ENCODE assay signal across 14 mouse cellular contexts in genomic region chr17:17843534-17844261, GRCm38 (mm10). TPM values are rescaled to one million over a fixed set of nuclear protein-coding genes. Genes with fewer than 3 reads are reported as not detected.
A peak's percentile ranks its signal among the peaks of the same experiment; 100 is the strongest.
DNase-seq lines count a peak whose midpoint lies in the region; ATAC-seq and TF ChIP-seq lines count a peak whose summit lies in the region.
"Had no signal": no experiment of that assay in that cellular context is flagged by ENCODE, and none has a peak within 500 bp of the region (broad histone marks: within the 10 kb centered on the region; RNA-seq: fewer than 3 reads in every experiment).

No protein-coding gene starts in this region.

- DNase-seq in kidney, postnatal 14 days = no peak
- DNase-seq in layer of hippocampus, postnatal 10 days (ENCODE audit: low spot score in 2 of 2) = no peak
- no peak for DNase-seq in cerebellum, adult 9-11 months
- no peak for DNase-seq in left cerebral cortex, adult 8-10 months (ENCODE audit: low spot score in 2 of 2)
- DNase-seq: embryo, embryonic 11 days; spleen, adult 18-20 months had no signal

- H3K4me3 ChIP-seq in kidney, embryonic 14.5 days (ENCODE audit: low read length) = no peak overlapping the region
- H3K4me3 ChIP-seq in ES-Bruce4 (ENCODE audit: low read depth, low read length) = peak overlapping the region; percentile 31
- no peak overlapping the region for H3K4me3 ChIP-seq in forebrain, embryonic 13.5 days
- no peak overlapping the region for H3K4me3 ChIP-seq in midbrain, embryonic 12.5 days
- H3K4me3 ChIP-seq: heart, embryonic 10.5 days had no signal

- peaks cover 32% of the 10 kb centered on the region for H3K36me3 ChIP-seq in kidney, embryonic 14.5 days (ENCODE audit: control insufficient read depth, insufficient read depth, low read length)
- 0 out of 2 replicates have a peak, but pooled peaks cover 2% of the 10 kb centered on the region for H3K36me3 ChIP-seq in ES-Bruce4 (ENCODE audit: control insufficient read depth, insufficient read depth, low read length, poor library complexity, severe bottlenecking)
- H3K36me3 ChIP-seq in forebrain, embryonic 13.5 days (ENCODE audit: poor library complexity, severe bottlenecking) = peaks cover 27% of the 10 kb centered on the region
- peaks cover 25% of the 10 kb centered on the region for H3K36me3 ChIP-seq in midbrain, embryonic 12.5 days

- no peak for TF ChIP-seq POLR2A in ES-Bruce4 (IDR thresholded peaks at IDR 0.05; ENCODE audit: insufficient read depth, low read length)

- ATAC-seq in kidney, embryonic 14.5 days (ENCODE audit: low FRiP score, low TSS enrichment) = peak; percentile 53
- peak; percentile 50 for ATAC-seq in forebrain, embryonic 13.5 days
- peak; percentile 47 for ATAC-seq in midbrain, embryonic 12.5 days (ENCODE audit: low FRiP score, low read depth)

- TF ChIP-seq CTCF in ES-Bruce4 (IDR thresholded peaks at IDR 0.05; ENCODE audit: low read depth, low read length) = no peak

- H3K27ac ChIP-seq in kidney, embryonic 14.5 days (ENCODE audit: low read depth, low read length) = no peak overlapping the region
- H3K27ac ChIP-seq in ES-Bruce4 (ENCODE audit: insufficient read depth, low read length) = no peak overlapping the region
- H3K27ac ChIP-seq in forebrain, embryonic 13.5 days = no peak overlapping the region
- H3K27ac ChIP-seq in midbrain, embryonic 12.5 days (replicated peaks) = no peak overlapping the region
- H3K27ac ChIP-seq: heart, embryonic 10.5 days had no signal

- H3K27me3 ChIP-seq in kidney, embryonic 14.5 days (ENCODE audit: control insufficient read depth, insufficient read depth, low read length) = no peaks in the 10 kb centered on the region
- H3K27me3 ChIP-seq in ES-Bruce4 (ENCODE audit: control insufficient read depth, insufficient read depth, low read length, poor library complexity, severe bottlenecking) = no peaks in the 10 kb centered on the region; the same call in 1 of the 2 replicates
- no peaks in the 10 kb centered on the region for H3K27me3 ChIP-seq in forebrain, embryonic 13.5 days
- peaks cover 4% of the 10 kb centered on the region; the same call in 1 of the 2 replicates for H3K27me3 ChIP-seq in midbrain, embryonic 12.5 days

- no peak overlapping the region; the same call in 1 of the 2 replicates for H3K9ac ChIP-seq in kidney, embryonic 14.5 days (ENCODE audit: low read depth, low read length)
- H3K9ac ChIP-seq in ES-Bruce4 (ENCODE audit: low read depth, poor library complexity, severe bottlenecking) = no peak overlapping the region
- no peak overlapping the region for H3K9ac ChIP-seq in forebrain, embryonic 13.5 days
- H3K9ac ChIP-seq in midbrain, embryonic 12.5 days (replicated peaks) = no peak overlapping the region

- no peaks in the 10 kb centered on the region for H3K4me1 ChIP-seq in kidney, embryonic 14.5 days (ENCODE audit: control insufficient read depth, insufficient read depth, low read length)
- no peaks in the 10 kb centered on the region for H3K4me1 ChIP-seq in ES-Bruce4 (ENCODE audit: control insufficient read depth, insufficient read depth, low read length)
- peaks cover 4% of the 10 kb centered on the region for H3K4me1 ChIP-seq in forebrain, embryonic 13.5 days
- H3K4me1 ChIP-seq in midbrain, embryonic 12.5 days = peaks cover 7% of the 10 kb centered on the region
- H3K4me1 ChIP-seq: heart, embryonic 10.5 days had no signal

- 80% methylated on average over 27 of the region's 27 CpGs for WGBS in kidney, embryonic 14.5 days
- 76% methylated on average over 27 of the region's 27 CpGs for WGBS in forebrain, embryonic 13.5 days
- 79% methylated on average over 27 of the region's 27 CpGs for WGBS in midbrain, embryonic 12.5 days

- H3K9me3 ChIP-seq in kidney, embryonic 14.5 days (ENCODE audit: control insufficient read depth, low read length) = no peaks in the 10 kb centered on the region
- H3K9me3 ChIP-seq in ES-Bruce4 (replicated peaks; ENCODE audit: control insufficient read depth, insufficient read depth, low read length, poor library complexity, severe bottlenecking) = no peaks in the 10 kb centered on the region
- no peaks in the 10 kb centered on the region for H3K9me3 ChIP-seq in forebrain, embryonic 13.5 days (replicated peaks)
- no peaks in the 10 kb centered on the region for H3K9me3 ChIP-seq in midbrain, embryonic 12.5 days
- H3K9me3 ChIP-seq: G1E; heart, embryonic 10.5 days had no signal

- H3K4me2 ChIP-seq in kidney, embryonic 14.5 days (replicated peaks; ENCODE audit: low read depth, low read length) = no peak overlapping the region
- no peak overlapping the region for H3K4me2 ChIP-seq in forebrain, embryonic 13.5 days
- no peak overlapping the region for H3K4me2 ChIP-seq in midbrain, embryonic 12.5 days (replicated peaks)

- TF ChIP-seq EP300 in ES-Bruce4 (IDR thresholded peaks at IDR 0.05; ENCODE audit: insufficient read depth, low read depth, low read length) = no peak

RNA-seq across cellular contexts. Expression of gene Has1, which starts 11.3 kb away (rescaled TPM):
- polyA plus RNA-seq in kidney, embryonic 14.5 days (2014; fragmentation: Nextera tagmentation; extraction: Ambion mirVana) = 1.1 and 1.6 TPM in 2 replicates
- polyA plus RNA-seq in ES-Bruce4 (2011; ENCODE audit: insufficient read depth, insufficient read length, low read depth, missing spikeins) = not detected in 2 replicates
- 0.65 and 0.77 TPM in 2 replicates for polyA plus RNA-seq in forebrain, embryonic 13.5 days (2015; fragmentation: Nextera tagmentation; extraction: Ambion mirVana)
- 1.1 and 1.2 TPM in 2 replicates for polyA plus RNA-seq in midbrain, embryonic 12.5 days (2016; fragmentation: Nextera tagmentation; extraction: Ambion mirVana)
- total RNA-seq in layer of hippocampus, postnatal 10 days (2021) = under 1 TPM; 0.20 to 0.34 TPM
- 1 to 10 TPM in 2 of 4 experiments, under 1 TPM in 2; 0.74 to 1.6 (median 1.00) TPM for total RNA-seq in left cerebral cortex, adult 8-10 months (2022)
- polyA plus RNA-seq: G1E had no signal

RNA-seq across cellular contexts. Expression of gene Spaca6, which starts 16.7 kb away (rescaled TPM):
- polyA plus RNA-seq in kidney, embryonic 14.5 days (2014; fragmentation: Nextera tagmentation; extraction: Ambion mirVana) = 22.9 and 32.8 TPM in 2 replicates
- 81.0 and 82.4 TPM in 2 replicates for polyA plus RNA-seq in ES-Bruce4 (2011; ENCODE audit: insufficient read depth, insufficient read length, low read depth, missing spikeins)
- polyA plus RNA-seq in forebrain, embryonic 13.5 days (2015; fragmentation: Nextera tagmentation; extraction: Ambion mirVana) = 34.7 and 36.9 TPM in 2 replicates
- polyA plus RNA-seq in midbrain, embryonic 12.5 days (2016; fragmentation: Nextera tagmentation; extraction: Ambion mirVana) = 48.0 and 48.4 TPM in 2 replicates
- 100 to 1,000 TPM in 1 of 2 experiments, 10 to 100 TPM in 1; 79.2 to 100 TPM for total RNA-seq in layer of hippocampus, postnatal 10 days (2021)
- 10 to 100 TPM; 70.6 to 89.4 (median 76.6) TPM for total RNA-seq in left cerebral cortex, adult 8-10 months (2022)

RNA-seq across cellular contexts. Expression of gene Fpr1, which starts 40.0 kb away (rescaled TPM):
- polyA plus RNA-seq in kidney, embryonic 14.5 days (2014; fragmentation: Nextera tagmentation; extraction: Ambion mirVana) = 0.16 TPM in 1 of 2 replicates, not detected in the other
- not detected in 2 replicates for polyA plus RNA-seq in ES-Bruce4 (2011; ENCODE audit: insufficient read depth, insufficient read length, low read depth, missing spikeins)
- polyA plus RNA-seq in forebrain, embryonic 13.5 days (2015; fragmentation: Nextera tagmentation; extraction: Ambion mirVana) = not detected in 2 replicates
- not detected in 2 replicates for polyA plus RNA-seq in midbrain, embryonic 12.5 days (2016; fragmentation: Nextera tagmentation; extraction: Ambion mirVana)
- total RNA-seq in layer of hippocampus, postnatal 10 days (2021) = not detected
- not detected for total RNA-seq in left cerebral cortex, adult 8-10 months (2022)
- total RNA-seq: left cerebral cortex, adult 18-20 months had no signal
- polyA plus RNA-seq: G1E had no signal

RNA-seq across cellular contexts. Expression of gene Fpr2, which starts 43.9 kb away (rescaled TPM):
- polyA plus RNA-seq in kidney, embryonic 14.5 days (2014; fragmentation: Nextera tagmentation; extraction: Ambion mirVana) = 0.23 and 0.34 TPM in 2 replicates
- polyA plus RNA-seq in ES-Bruce4 (2011; ENCODE audit: insufficient read depth, insufficient read length, low read depth, missing spikeins) = not detected in 2 replicates
- polyA plus RNA-seq in forebrain, embryonic 13.5 days (2015; fragmentation: Nextera tagmentation; extraction: Ambion mirVana) = not detected in 2 replicates
- not detected in 2 replicates for polyA plus RNA-seq in midbrain, embryonic 12.5 days (2016; fragmentation: Nextera tagmentation; extraction: Ambion mirVana)
- total RNA-seq in layer of hippocampus, postnatal 10 days (2021) = under 1 TPM in 1 of 2 experiments, not detected in 1; 0.57 TPM
- total RNA-seq in left cerebral cortex, adult 8-10 months (2022) = not detected
- total RNA-seq: left cerebral cortex, adult 18-20 months had no signal
- polyA plus RNA-seq: G1E; heart, embryonic 10.5 days had no signal

RNA-seq across cellular contexts. Expression of gene Fpr3, which starts 44.0 kb away (rescaled TPM):
- not detected in 2 replicates for polyA plus RNA-seq in kidney, embryonic 14.5 days (2014; fragmentation: Nextera tagmentation; extraction: Ambion mirVana)
- not detected in 2 replicates for polyA plus RNA-seq in ES-Bruce4 (2011; ENCODE audit: insufficient read depth, insufficient read length, low read depth, missing spikeins)
- not detected in 2 replicates for polyA plus RNA-seq in forebrain, embryonic 13.5 days (2015; fragmentation: Nextera tagmentation; extraction: Ambion mirVana)
- polyA plus RNA-seq in midbrain, embryonic 12.5 days (2016; fragmentation: Nextera tagmentation; extraction: Ambion mirVana) = not detected in 2 replicates
- total RNA-seq in layer of hippocampus, postnatal 10 days (2021) = not detected
- total RNA-seq in left cerebral cortex, adult 8-10 months (2022) = not detected
- total RNA-seq: adrenal gland, postnatal 4 days; G1E; left cerebral cortex, adult 18-20 months had no signal
- polyA plus RNA-seq: G1E; heart, embryonic 10.5 days had no signal
